8 mouse cellular contexts compared by ENCODE assay signal in the genomic region with DNA sequence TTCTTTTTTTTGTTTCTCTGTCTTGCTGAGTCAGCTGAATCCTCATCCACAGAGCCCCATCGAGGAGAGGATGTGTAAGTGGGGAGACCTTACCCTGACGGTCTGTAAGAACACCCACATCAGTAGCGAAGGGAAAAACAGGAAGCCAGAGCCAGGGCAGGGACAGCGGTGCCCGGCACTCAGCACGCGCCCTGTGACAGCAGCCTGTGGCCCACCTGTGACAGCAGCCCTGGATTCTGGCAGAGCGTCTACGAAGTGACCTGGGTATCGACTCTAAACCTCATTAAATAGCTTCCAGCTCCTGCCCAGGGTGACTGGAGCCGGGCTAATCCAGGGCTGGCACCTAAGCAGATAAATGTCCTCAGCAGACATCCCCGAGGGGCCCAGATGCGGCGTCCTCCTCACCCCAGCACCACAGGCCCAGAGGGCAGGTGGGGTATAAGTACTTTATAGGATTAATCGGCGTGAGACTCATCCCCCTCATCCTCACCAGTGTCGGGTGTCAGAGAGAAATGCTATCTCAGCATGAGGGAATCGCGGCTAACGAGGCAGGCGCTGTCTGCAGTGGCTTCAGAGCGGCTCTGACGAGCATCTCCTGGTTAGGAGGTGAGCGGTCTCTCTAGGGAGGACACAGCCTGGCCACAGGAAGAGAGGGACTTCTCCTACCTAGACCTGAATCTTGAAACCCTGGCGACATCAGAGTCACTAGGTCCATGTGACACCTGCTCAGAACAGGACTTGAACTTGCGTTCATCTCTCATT. TPM values are rescaled to one million over a fixed set of nuclear protein-coding genes. Genes with fewer than 3 reads are reported as not detected.
DNase-seq lines count a peak whose midpoint lies in the region; ATAC-seq and TF ChIP-seq lines count a peak whose summit lies in the region.

A gene (minus strand): TSS at position 580 of the 762 bp plus-strand sequence.

- 7% methylated on average over 26 of the region's 26 CpGs for WGBS in bone marrow, adult 2 months
- 4% methylated on average over 26 of the region's 26 CpGs for WGBS in hindbrain, embryonic 15.5 days
- WGBS in midbrain, embryonic 13.5 days = 3% methylated on average over 26 of the region's 26 CpGs

- no peaks in the 10 kb centered on the region for H3K9me3 ChIP-seq in hindbrain, embryonic 15.5 days
- no peaks in the 10 kb centered on the region for H3K9me3 ChIP-seq in midbrain, embryonic 13.5 days

- ATAC-seq in hindbrain, embryonic 15.5 days (ENCODE audit: low FRiP score, low read depth) = peak; percentile 55
- ATAC-seq in midbrain, embryonic 13.5 days = peak; percentile 38

- peaks cover 16% of the 10 kb centered on the region for H3K27me3 ChIP-seq in hindbrain, embryonic 15.5 days
- H3K27me3 ChIP-seq in midbrain, embryonic 13.5 days = peaks cover 20% of the 10 kb centered on the region

- DNase-seq in gastrocnemius, adult 2 months = no peak
- no peak for DNase-seq in gastrocnemius, postnatal 14 days
- DNase-seq in layer of hippocampus, adult 11-12 months (ENCODE audit: low spot score) = no peak
- DNase-seq in spleen, adult 18-20 months = no peak
- DNase-seq in frontal cortex, postnatal 10 days (ENCODE audit: low spot score in 2 of 2) = no peak

- peak; percentile 39; the same call in 1 of the 2 replicates for TF ChIP-seq POLR2A in bone marrow, adult 2 months (IDR thresholded peaks at IDR 0.05; ENCODE audit: borderline replicate concordance, control insufficient read depth, low read depth, low read length)

- H3K9ac ChIP-seq in hindbrain, embryonic 15.5 days = no peak within 1 kb of the TSS
- H3K9ac ChIP-seq in midbrain, embryonic 13.5 days (replicated peaks) = peak within 1 kb of the TSS; percentile 21

- H3K4me2 ChIP-seq in hindbrain, embryonic 15.5 days = peak within 1 kb of the TSS; percentile 51
- H3K4me2 ChIP-seq in midbrain, embryonic 13.5 days (replicated peaks) = peak within 1 kb of the TSS; percentile 46

- H3K4me3 ChIP-seq in gastrocnemius, adult 2 months = peak within 1 kb of the TSS; percentile 48
- H3K4me3 ChIP-seq in bone marrow, adult 2 months (replicated peaks; ENCODE audit: control insufficient read depth, low read depth, low read length) = peak within 1 kb of the TSS; percentile 75
- peak within 1 kb of the TSS; percentile 24 for H3K4me3 ChIP-seq in hindbrain, embryonic 15.5 days
- peak within 1 kb of the TSS; percentile 26 for H3K4me3 ChIP-seq in midbrain, embryonic 13.5 days (replicated peaks)

- no peaks in the 10 kb centered on the region for H3K36me3 ChIP-seq in hindbrain, embryonic 15.5 days
- H3K36me3 ChIP-seq in midbrain, embryonic 13.5 days = no peaks in the 10 kb centered on the region

- no peak within 1 kb of the TSS for H3K27ac ChIP-seq in gastrocnemius, adult 2 months
- peak within 1 kb of the TSS; percentile 79 for H3K27ac ChIP-seq in bone marrow, adult 2 months (ENCODE audit: control insufficient read depth, insufficient read depth, low read depth, low read length, poor library complexity)
- no peak within 1 kb of the TSS for H3K27ac ChIP-seq in hindbrain, embryonic 15.5 days (replicated peaks)
- H3K27ac ChIP-seq in midbrain, embryonic 13.5 days = peak within 1 kb of the TSS; percentile 53

- no peak for TF ChIP-seq CTCF in gastrocnemius, adult 2 months (IDR thresholded peaks at IDR 0.05)
- TF ChIP-seq CTCF in bone marrow, adult 2 months (IDR thresholded peaks at IDR 0.05; ENCODE audit: control insufficient read depth, insufficient read depth, low read length) = no peak

- H3K4me1 ChIP-seq in bone marrow, adult 2 months (ENCODE audit: control insufficient read depth, insufficient read depth, low read length) = peaks cover 5% of the 10 kb centered on the region
- H3K4me1 ChIP-seq in hindbrain, embryonic 15.5 days (replicated peaks) = peaks cover 15% of the 10 kb centered on the region
- peaks cover 41% of the 10 kb centered on the region for H3K4me1 ChIP-seq in midbrain, embryonic 13.5 days (replicated peaks)

- intact Hi-C loops in gastrocnemius, adult 2 months (cut with DNase I) = no loop called here
- intact Hi-C loops in gastrocnemius, postnatal 14 days (cut with DNase I; ENCODE audit: low total_unique reads) = no loop called here

RNA-seq across cellular contexts. Expression of the gene that starts here (rescaled TPM):
- total RNA-seq in gastrocnemius, adult 2 months (2021) = not detected
- total RNA-seq in gastrocnemius, postnatal 14 days (2021) = under 1 TPM in 1 of 2 experiments, not detected in 1; 0.21 TPM
- 56.6 and 90.7 TPM in 2 replicates for polyA plus RNA-seq in bone marrow, adult 2 months (2011; ENCODE audit: insufficient read depth, insufficient read length, low replicate concordance, missing spikeins)
- polyA plus RNA-seq in hindbrain, embryonic 15.5 days (2015; fragmentation: Nextera tagmentation; extraction: Ambion mirVana) = 2.2 and 3.9 TPM in 2 replicates
- polyA plus RNA-seq in midbrain, embryonic 13.5 days (2015; fragmentation: Nextera tagmentation; extraction: Ambion mirVana) = 5.2 and 6.0 TPM in 2 replicates

Comparison
In these comparisons a context has a peak if more than half of its experiments do, and no peak if none do; other contexts are left out.
1. H3K27ac ChIP-seq: peak in bone marrow, adult 2 months (single experiment) and midbrain, embryonic 13.5 days (single experiment); none in gastrocnemius, adult 2 months (single experiment) and hindbrain, embryonic 15.5 days (single experiment).
2. H3K4me3 ChIP-seq: peak in every context shown above with its lines; median percentile 75 in bone marrow, adult 2 months; 48 in gastrocnemius, adult 2 months; 26 in midbrain, embryonic 13.5 days; 24 in hindbrain, embryonic 15.5 days.